Mouse (Mus musculus): ENCODE results near the gene Rps16.

The Rps16 gene

DNA sequence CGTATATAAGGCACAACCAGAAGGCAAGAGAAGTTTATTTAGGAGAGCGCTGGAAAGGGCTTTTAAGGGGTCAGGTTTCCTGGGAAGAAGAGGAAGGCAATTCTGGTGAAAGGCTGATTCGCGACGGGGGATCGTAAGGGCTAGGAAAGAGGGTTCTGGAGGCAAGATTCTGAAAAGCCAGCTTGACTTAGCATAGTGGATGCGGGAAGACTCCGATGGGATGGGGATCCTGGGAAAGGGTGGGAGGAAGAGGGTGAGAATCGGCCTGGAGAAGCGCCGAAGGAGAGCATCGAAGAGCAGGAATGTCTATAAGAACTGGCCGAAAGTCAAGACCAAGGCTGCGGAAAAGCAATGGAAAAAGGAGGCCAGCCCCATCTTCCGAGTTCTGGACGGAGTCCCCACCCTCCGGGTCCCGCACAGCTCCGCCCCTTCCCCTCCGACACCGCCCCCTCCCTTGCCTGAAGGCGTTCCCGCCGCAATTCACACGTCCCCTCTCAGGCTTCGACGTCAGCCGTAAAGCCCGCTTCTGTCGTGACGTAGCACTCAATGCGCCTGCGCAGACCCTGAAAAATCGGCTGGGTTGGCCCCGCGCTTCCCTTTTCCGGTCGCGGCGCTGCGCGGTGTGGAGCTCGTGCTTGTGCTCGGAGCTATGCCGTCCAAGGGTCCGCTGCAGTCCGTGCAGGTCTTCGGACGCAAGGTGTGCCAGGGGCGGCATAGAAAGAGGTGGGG is at the start of gene Rps16:
Gene Rps16, plus strand, starts transcription at position 498 of the 729 bp plus-strand sequence.
- peak; percentile 97 to 98 for DNase-seq (ENCODE audit: low spot score in 2 of 2)

DNA sequence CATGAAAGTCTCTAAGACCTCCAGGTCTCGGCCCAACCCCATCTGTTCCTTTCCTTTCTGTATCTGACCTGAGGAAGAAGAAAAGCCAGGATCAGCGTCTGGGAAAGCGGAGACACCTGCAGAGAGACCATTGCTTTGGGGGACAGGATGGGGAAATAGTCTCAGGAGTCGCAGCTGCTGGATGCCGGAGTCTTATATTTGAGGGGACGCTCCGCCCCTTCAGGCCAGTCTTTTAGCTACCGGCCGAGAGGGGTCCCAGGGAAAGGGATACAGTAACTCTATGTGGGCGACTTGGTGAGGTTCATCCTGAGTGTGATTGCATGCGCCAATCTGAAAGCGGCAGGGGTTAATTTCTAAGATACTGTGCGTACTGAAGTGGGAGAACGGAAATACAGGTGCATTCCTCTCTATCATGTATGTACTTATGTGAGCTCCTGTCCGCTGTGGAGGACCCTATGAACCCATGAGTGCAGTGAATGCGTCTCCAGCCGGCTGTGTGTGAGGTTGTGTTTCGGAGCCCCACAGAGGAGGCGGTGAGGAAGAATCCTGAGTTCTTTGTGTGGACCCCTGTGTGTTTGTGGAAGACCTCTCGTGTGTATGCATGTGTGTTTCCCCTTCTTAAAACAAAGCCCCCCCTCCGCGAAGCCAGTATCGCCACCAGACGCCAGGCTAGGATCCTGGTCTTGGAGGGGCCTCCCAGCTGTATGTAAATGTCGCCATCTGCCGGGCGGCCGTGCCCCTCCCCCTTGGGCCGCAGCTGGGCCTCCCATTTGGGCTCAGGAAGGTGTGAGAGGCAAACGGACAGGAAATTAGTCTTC is 48.6 kb upstream of the Rps16 start, which contains the start of gene Dll3:
Gene Dll3, minus strand, starts transcription at position 623 of the 818 bp plus-strand sequence.
- DNase-seq (ENCODE audit: low spot score in 2 of 2) = peak; percentile 32 to 41

DNA sequence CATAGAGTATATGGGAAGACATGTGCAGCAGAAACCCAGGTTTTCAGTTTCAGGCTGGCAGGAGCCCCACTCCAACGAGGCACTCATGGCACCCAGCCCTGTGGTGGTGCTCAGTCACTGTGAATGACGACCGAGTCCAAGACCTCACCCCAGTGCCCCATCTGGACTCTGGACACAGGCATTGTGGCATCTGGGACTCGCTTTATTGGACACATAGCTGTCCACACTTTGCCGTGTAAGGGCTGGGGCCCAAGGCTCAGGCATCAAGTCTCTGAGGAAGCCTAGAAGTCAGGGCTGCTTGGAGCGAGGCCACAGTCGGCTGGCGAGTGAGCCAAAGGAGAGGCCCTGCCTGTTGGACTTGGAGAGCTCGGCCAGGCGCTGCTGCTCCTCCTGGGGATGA is 44.8 kb upstream of the Rps16 start:
- DNase-seq (ENCODE audit: low spot score in 2 of 2) = no peak

DNA sequence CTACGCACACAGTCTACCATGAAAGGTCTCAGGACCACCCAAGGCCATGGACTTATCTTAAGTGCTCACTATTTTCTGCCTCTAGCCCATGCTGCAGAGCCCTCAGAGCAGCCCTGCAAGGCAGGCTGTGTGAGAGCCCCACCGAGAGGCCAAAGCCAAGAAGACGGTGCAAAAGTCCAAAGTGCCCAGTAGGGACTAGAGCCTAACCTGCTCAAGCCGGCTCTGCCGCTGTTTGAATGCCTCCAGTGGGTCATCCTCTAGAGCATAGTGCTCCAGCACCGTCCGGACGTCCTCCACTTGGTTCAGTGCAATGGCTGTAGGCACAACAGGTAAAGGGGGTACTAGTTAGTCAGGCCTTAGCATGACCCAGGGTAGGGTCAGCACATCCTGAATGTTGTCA is 44.2 kb upstream of the Rps16 start:
- no peak for DNase-seq (ENCODE audit: low spot score in 2 of 2)

DNA sequence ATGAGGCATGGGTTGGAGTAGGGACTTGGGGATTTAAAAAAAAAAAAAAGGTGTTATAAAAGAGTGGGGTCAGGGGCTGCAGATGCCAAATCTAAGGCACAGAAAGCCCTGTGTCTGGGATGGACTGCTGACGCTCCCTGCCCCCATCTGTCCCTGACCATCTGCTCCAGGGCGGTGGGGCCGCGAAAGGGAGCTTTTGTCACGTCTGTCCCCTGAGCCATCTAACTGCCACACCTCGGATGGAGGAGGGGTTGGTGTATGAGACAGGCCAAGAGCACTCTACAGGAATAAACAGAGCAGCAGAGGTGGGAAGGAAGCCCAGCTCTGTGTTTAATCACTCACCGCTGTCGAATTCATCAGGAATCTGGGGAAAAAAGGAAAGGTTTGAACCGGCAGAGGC is 40.7 kb upstream of the Rps16 start:
- DNase-seq (ENCODE audit: low spot score in 2 of 2) = no peak

DNA sequence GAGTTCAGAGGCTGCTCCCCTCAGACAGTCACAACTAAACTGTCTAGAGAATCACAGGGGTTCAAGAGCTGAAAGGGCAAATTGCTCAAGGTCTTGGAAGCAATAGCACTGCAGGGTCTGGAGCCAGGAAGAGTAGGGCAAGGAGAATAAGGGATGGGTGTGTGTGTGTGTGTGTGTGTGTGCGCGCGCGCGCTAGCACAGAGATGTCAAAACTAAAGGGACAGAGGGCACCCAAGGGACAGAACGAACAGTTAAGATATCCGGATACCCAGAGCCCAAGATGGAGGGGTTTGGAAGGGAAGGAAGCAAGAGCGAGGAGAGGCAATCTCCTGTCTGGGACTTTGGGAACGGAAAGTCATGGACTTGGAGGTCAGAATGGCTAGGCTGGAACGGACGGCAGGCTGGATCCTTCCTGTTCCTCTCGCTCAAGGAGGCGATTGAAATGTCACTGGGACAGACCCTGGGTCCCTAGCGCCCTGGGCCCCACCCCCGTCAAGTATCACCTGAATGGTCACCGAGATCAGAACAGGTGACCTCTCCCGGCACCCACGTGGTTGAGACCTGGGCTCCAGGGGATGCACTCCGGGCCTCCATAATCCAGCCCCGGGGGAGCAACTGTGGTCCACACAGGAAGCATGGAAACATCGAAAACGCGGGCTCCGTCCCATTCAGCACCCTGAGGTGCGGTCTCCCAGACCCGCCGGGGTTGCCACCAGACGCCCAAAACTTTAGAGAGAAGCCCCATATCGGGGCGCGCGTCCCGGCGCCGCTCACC is 39.1 kb upstream of the Rps16 start:
- no peak for DNase-seq (ENCODE audit: low spot score in 2 of 2)

DNA sequence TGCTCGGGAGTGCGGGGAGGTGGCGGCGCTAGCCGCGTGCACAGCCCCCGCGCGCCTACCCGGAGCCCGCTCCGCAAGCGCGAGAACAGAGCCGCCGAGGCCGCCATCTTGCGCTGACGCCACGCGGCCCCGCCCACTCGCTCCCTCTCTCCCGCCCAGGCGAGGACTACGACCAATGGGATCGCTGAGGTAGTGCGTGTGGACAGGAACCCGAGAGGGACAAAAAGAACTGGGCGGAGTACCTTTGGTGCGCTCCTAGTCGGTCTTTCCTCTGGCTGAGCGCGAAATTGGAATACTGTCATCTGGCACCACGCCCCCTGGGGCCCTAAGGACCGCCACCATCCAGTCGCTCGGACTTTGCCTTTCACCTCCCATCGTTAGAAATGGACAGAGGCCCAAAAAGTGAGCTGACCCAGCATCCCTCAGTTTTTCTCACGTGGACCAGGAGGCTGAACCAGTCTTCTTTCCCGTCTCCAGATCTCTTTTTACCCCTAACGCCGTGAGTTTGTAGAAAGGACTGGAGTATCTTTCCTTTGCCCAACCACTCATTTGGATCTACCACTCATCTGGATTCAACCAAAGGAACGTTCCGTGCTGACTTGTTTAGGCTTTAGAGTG is 38.4 kb upstream of the Rps16 start, which contains the start of gene Timm50:
Gene Timm50, minus strand, starts transcription at position 147 of the 618 bp plus-strand sequence.
- peak; percentile 89 to 92 for DNase-seq (ENCODE audit: low spot score in 2 of 2)

DNA sequence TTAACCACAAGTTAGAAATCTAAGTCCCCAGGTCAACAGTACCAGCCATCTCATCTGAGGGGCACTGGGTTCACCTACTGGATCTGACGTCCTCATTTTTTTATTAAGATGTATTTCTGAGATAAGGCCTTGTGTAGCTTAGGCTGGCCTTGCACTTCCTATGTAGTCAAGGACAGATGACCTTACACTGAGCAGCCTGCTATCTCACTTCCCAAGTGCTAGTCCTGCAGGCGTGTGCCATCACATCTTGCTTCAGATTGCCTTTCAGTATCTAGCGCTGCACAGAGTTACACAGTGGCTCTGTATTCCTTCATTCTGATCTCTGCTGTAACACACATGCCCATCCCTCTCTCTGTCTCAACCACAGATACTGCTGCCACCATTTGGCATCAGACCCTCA is 32.4 kb upstream of the Rps16 start:
- DNase-seq (ENCODE audit: low spot score in 2 of 2) = no peak

DNA sequence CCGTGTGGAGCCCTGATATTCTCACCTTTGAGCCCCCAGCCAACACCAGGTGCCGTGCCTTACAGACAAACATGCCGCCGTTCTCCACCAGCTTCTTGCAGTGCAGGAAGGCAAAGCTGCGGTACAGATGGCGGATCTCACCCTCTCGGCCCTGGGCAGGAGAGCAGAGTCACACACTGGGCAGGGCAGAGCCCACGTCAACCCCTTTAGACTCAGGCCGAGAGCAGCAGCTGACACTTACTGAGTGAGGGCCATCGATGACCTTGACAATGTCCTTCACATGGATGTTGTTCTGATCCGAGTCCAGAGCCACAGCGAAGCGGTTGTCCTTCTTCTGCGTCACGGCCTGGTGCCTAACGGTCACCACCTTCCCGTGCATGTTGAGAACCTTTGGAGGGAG is 31.7 kb upstream of the Rps16 start:
- no peak for DNase-seq (ENCODE audit: low spot score in 2 of 2)

DNA sequence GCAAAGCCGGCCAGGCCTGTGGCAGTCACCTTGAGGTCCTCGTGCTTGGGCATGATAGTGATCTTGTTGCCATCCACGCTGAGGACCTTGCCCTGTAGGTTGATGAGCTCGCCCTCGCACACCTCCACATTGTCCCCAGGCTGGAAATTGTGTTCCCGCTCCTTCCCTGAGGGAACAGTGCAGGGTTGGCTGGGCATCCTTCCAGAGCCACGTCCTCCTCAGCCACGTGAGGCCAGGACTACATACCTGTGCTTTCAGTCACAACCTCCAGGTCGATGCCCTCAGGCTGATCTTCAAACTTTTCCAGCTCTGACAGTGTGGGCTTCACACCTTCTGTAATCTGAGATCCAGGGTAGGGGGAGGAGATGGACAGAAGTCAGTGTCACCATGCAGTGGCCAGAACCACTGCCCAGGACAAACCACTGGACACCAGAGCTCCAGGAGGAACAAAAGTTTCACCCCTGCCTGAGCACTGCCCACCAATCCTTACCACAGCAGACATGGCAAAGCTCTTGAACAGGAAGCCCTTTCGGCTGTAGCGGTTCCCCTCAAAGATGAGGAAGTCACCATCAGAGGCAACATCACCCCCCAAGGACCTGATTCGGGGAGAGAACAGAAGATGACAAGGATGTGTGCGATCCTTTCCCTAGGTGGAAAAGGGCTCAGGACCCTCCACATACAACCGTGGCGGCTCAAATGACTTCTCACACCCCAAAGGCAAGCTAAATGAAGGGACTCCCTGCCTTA is 28.3 kb upstream of the Rps16 start:
- DNase-seq (ENCODE audit: low spot score in 2 of 2) = no peak

DNA sequence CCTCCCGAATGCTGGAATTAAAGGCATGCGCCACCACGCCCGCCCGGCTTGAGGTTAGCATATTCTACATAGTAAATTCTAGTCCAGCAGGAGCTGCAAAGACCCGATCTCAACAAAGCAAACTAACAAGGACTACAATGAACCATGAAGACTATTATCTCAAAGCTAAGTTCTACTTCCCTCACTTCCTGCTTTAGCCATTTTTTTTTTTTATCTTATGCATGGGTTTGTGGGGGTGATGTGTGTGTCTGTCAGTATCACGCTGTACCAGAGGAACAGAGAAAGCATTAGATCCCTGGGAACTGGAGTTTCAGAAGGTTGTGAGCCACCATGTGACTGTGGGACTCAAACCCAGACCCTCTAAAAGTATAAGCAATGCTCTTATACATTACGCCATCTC is 25.2 kb upstream of the Rps16 start:
- no peak for DNase-seq (ENCODE audit: low spot score in 2 of 2)

DNA sequence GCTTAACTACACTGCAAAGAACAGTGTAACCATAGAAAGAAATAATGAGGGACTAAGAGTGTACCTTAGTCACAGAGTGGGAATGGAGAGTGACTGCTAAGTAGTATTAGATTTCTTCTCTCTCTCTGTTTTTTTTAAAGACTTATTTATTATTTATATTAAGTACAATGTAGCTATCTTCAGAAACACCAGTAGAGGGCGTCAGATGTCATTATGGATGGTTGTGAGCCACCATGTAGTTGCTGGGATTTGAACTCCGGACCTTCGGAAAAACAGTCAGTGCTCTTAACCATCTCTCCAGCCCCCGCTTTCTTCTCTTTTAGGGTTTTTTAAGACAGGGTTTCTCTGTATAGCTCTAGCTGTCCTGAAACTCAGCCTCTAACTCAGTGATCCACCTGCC is 24.0 kb upstream of the Rps16 start:
- no peak for DNase-seq (ENCODE audit: low spot score in 2 of 2)

DNA sequence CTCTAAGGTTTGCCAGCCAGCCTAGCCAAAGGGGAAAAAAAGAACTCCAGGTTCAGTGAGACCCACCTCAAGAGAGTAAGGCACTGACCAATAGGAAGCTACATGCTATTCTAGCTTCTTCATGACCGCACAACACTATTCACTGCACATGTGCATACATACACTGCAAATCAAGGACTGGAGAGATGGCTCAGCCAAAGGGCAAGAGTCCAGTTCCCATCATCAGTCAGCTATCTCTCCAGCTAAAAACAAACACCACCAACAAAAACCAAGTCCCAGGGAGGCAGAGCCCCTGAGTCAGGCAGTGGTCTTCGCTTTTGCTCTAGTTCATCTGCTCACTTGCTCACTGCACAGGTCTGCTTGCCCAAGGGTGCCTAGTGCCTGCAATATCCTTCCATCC is 22.2 kb upstream of the Rps16 start:
- DNase-seq (ENCODE audit: low spot score in 2 of 2) = no peak

DNA sequence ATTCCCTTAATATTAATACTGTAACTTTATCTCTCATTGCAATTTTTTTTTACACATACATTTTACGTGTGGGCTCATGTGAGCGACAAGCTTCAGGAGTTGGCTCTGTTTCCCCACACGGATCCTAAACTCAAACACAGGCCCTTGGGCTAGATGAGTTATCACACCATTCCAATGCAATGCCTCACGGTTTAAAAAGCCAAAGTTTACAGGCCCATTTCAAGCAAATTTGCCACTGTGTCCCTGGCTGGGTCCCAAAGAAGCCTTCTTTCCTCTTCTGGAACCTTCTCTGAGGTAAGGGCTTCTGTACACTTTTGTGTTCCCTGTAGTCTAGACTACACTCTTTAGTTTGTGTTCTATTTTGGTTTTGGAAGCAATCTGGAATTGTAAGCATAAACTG is 15.9 kb upstream of the Rps16 start:
- no peak for DNase-seq (ENCODE audit: low spot score in 2 of 2)

DNA sequence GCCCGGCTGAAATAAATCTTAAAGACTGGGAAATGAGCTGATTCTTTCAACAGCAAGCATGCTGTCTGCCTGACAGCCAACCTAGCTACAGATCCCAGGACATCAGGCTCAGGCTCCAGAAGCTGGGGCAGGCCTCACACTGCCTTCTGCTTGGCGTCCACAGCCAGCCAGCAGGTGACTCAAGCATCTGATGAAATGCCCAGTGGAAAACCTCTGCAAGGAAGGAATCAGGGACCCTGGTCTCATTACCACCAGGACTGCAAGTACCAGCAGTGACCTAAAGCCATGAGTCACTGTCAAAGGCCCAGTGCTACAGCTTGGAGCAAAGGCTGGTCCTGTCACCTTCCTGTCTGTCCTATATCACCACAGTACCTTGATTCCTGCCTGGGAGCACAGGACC is 15.0 kb upstream of the Rps16 start:
- DNase-seq (ENCODE audit: low spot score in 2 of 2) = no peak

DNA sequence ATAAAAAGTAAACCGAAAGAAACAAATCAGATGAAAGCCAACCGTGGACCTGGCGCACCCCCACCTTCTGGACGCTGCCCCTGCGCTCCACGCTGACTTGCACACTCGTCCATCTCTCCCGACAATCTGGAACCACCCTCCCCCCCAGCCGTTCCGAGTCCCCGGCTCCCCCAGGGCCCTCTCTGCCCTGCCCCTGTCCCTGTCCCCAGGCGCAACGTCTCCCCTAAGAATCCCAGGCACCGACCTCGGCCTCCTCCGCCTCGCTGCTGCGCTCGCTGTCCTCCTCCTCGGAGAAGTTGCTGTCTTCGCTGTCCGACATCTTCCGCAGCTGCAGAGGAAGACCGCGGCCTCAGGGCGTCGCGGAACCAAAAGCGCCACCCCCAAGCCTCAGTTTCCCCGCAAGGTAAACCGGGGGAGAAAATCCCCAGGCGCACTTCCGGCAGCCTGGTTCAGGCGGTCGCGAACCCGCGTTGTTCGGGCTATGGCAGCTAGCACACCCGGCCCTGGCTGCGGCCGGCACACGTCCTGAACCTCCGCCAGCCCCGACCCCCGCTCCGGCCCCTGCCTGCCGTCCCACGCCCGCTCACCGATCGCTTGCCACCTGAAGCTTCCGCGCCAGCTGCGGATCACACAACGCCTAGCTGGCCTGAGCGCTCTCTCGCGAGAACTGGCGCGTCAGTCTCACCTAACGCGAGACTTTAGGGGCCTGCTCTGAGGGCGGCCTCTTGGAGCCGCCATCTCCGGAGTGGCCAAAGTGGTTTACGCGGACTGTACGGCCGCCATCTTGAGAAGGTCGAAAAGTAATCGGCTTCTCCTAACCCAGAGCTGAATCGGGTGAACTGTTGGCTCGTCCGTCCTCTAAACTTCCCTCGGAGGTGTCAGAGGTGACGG is 12.1 kb upstream of the Rps16 start, which contains the start of gene Supt5:
Gene Supt5, minus strand, starts transcription at position 639 of the 891 bp plus-strand sequence.
- DNase-seq (ENCODE audit: low spot score in 2 of 2) = peak; percentile 94 to 97

DNA sequence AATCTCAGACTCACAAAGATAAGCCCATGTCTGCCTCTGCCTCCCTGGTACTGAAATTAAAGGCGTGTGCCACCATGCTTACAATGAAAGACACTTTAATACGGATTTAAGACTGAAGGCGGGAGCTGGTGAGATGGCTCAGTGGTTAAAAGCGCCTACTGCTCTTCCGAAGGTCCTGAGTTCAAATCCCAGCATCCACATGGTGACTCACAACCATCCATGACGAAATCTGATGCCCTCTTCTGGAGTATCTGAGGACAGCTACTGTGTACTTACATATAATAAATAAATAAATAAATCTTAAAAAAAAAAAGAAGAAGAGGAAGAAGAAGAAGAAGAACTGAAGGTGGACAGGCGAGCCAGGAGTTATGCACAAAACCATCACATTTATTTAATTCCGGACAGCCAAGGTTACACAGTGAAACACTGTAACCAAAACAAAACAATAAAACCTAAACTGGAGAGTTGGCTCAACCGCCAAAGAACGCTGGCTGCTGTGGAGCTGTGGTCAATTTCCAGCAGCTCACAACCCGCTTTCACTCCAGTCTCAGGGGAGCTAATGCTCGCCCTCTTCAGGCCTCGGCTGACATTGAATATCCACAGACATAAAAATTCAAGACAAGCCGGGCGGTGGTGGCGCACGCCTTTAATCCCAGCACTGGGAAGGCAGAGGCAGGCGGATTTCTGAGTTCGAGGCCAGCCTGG is 11.1 kb upstream of the Rps16 start:
- DNase-seq (ENCODE audit: low spot score in 2 of 2) = peak; percentile 64 to 72

DNA sequence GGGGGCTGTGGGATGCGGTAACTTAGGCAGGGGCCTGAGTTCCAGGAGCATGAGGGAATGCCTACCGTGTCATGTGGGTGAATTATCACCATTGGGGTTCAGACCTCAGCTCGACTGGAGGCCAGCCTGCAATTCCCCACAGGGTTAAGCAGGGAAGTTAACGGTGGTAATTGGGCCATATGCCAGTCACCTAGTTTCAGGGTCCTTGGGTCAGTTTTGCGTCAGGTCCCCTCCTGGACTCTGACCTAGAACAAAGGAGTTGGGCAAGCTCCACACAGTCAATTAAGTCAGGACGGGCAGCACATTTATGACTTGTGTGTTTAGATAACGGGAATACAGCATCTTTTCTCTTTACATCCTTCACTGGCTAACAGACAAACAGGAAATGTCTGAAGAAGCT is 9.1 kb upstream of the Rps16 start:
- DNase-seq (ENCODE audit: low spot score in 2 of 2) = no peak

DNA sequence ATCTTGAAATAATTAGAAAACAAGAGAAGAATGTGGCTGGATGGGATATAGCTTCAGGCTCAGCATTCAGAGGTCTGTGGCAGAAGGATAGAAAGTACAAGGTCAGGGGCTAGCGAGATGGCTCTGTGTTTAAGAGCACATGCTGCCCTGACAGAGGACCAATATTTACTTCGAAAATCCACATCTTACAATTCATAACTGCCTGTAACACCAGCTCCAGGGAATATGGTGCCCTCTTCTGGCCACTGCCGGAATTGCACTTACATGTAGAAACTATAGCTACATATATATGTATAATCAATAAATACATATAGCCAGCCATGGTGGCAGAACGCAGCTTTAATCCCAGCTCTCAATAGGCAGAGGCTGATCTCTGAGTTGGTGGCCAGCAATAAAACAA is 5.8 kb upstream of the Rps16 start:
- peak; percentile 62 to 76 for DNase-seq (ENCODE audit: low spot score in 2 of 2)

Data from natural killer cell, adult 2 months (primary cell).